Mouse (Mus musculus): ENCODE data around the gene Tbc1d24. TPM values are rescaled to one million over a fixed set of nuclear protein-coding genes. Genes with fewer than 3 reads are reported as not detected.
"Not testable (repeated sequence)": the region's sequence is repeated elsewhere in the genome, so short reads cannot be mapped to it uniquely, and the experiment has no call there.

The Tbc1d24 gene
- polyA plus RNA-seq, 1 experiment from 2014 or later: 13.3 TPM

- Histone ChIP-seq H3K9me3 (ENCODE audit: control insufficient read depth, low read length) (no peaks in the 10 kb centered on the region), H3K4me2 (peak overlapping the region; percentile 84), H3K4me1 (replicated peaks; ENCODE audit: control insufficient read depth, insufficient read depth, low read length) (peaks cover 17% of the 10 kb centered on the region), H3K4me3 (ENCODE audit: low read depth, low read length) (peak overlapping the region; percentile 75), H3K9ac (ENCODE audit: low read depth, low read length) (peak overlapping the region; percentile 85), H3K36me3 (ENCODE audit: control insufficient read depth, insufficient read depth, low read length) (no peaks in the 10 kb centered on the region), H3K27me3 (replicated peaks; ENCODE audit: control insufficient read depth, insufficient read depth, low read length) (no peaks in the 10 kb centered on the region), H3K27ac (ENCODE audit: low read depth, low read length) (peak overlapping the region; percentile 78)
- WGBS: under 1% methylated on average over 43 of the region's 43 CpGs
- ATAC-seq (replicated peaks; ENCODE audit: low FRiP score) (peak; percentile 62), DNase-seq (ENCODE audit: low spot score) (peak; percentile 67)
Observed at GRCm38 (mm10) chr17:24140845-24141424, 64.4 kb downstream of the Tbc1d24 start.

GRCm38 (mm10) chr17:24139968-24140367, 65.4 kb downstream of the Tbc1d24 start:
- Histone ChIP-seq H3K9me3 (ENCODE audit: control insufficient read depth, low read length) (no peaks in the 10 kb centered on the region), H3K4me3 (ENCODE audit: low read depth, low read length) (peak overlapping the region; percentile 75), H3K36me3 (ENCODE audit: control insufficient read depth, insufficient read depth, low read length) (no peaks in the 10 kb centered on the region), H3K27ac (ENCODE audit: low read depth, low read length) (no peak overlapping the region), H3K4me1 (replicated peaks; ENCODE audit: control insufficient read depth, insufficient read depth, low read length) (peaks cover 17% of the 10 kb centered on the region), H3K9ac (ENCODE audit: low read depth, low read length) (peak overlapping the region; percentile 85), H3K4me2 (peak overlapping the region; percentile 84), H3K27me3 (replicated peaks; ENCODE audit: control insufficient read depth, insufficient read depth, low read length) (no peaks in the 10 kb centered on the region)
- no peak for DNase-seq (ENCODE audit: low spot score)
- 87% methylated on average over 4 of the region's 4 CpGs for WGBS
- ATAC-seq (replicated peaks; ENCODE audit: low FRiP score): no peak

GRCm38 (mm10) chr17:24139256-24139655, 66.1 kb downstream of the Tbc1d24 start:
- no peaks in the 10 kb centered on the region for H3K27me3 ChIP-seq (replicated peaks; ENCODE audit: control insufficient read depth, insufficient read depth, low read length)
- H3K4me1 ChIP-seq (replicated peaks; ENCODE audit: control insufficient read depth, insufficient read depth, low read length): peaks cover 22% of the 10 kb centered on the region
- no peak overlapping the region for H3K4me3 ChIP-seq (ENCODE audit: low read depth, low read length)
- no peak overlapping the region for H3K9ac ChIP-seq (ENCODE audit: low read depth, low read length)
- H3K4me2 ChIP-seq: peak overlapping the region; percentile 84; the same call in 1 of the 2 replicates
- H3K9me3 ChIP-seq (ENCODE audit: control insufficient read depth, low read length): no peaks in the 10 kb centered on the region
- DNase-seq (ENCODE audit: low spot score): no peak
- H3K36me3 ChIP-seq (ENCODE audit: control insufficient read depth, insufficient read depth, low read length): no peaks in the 10 kb centered on the region
- no peak overlapping the region for H3K27ac ChIP-seq (ENCODE audit: low read depth, low read length)
- no peak for ATAC-seq (replicated peaks; ENCODE audit: low FRiP score)
- WGBS: 80% methylated on average over 3 of the region's 3 CpGs

GRCm38 (mm10) chr17:24137226-24137880, 68.0 kb downstream of the Tbc1d24 start:
- no peaks in the 10 kb centered on the region for H3K27me3 ChIP-seq (replicated peaks; ENCODE audit: control insufficient read depth, insufficient read depth, low read length)
- H3K9ac ChIP-seq (ENCODE audit: low read depth, low read length): no peak overlapping the region
- DNase-seq (ENCODE audit: low spot score) (no peak), ATAC-seq (replicated peaks; ENCODE audit: low FRiP score) (no peak)
- peaks cover 25% of the 10 kb centered on the region for H3K4me1 ChIP-seq (replicated peaks; ENCODE audit: control insufficient read depth, insufficient read depth, low read length)
- no peak overlapping the region for H3K27ac ChIP-seq (ENCODE audit: low read depth, low read length)
- no peak overlapping the region for H3K4me2 ChIP-seq
- H3K4me3 ChIP-seq (ENCODE audit: low read depth, low read length): no peak overlapping the region
- WGBS: 86% methylated on average over 2 of the region's 2 CpGs
- no peaks in the 10 kb centered on the region for H3K36me3 ChIP-seq (ENCODE audit: control insufficient read depth, insufficient read depth, low read length)
- H3K9me3 ChIP-seq (ENCODE audit: control insufficient read depth, low read length): no peaks in the 10 kb centered on the region

GRCm38 (mm10) chr17:24134062-24134461, 71.3 kb downstream of the Tbc1d24 start:
- H3K4me3 ChIP-seq (ENCODE audit: low read depth, low read length): no peak overlapping the region
- no peaks in the 10 kb centered on the region for H3K9me3 ChIP-seq (ENCODE audit: control insufficient read depth, low read length)
- H3K27me3 ChIP-seq (replicated peaks; ENCODE audit: control insufficient read depth, insufficient read depth, low read length): no peaks in the 10 kb centered on the region
- H3K36me3 ChIP-seq (ENCODE audit: control insufficient read depth, insufficient read depth, low read length): no peaks in the 10 kb centered on the region
- DNase-seq (ENCODE audit: low spot score) (no peak), ATAC-seq (replicated peaks; ENCODE audit: low FRiP score) (no peak)
- no peak overlapping the region for H3K9ac ChIP-seq (ENCODE audit: low read depth, low read length)
- H3K4me2 ChIP-seq: no peak overlapping the region
- H3K27ac ChIP-seq (ENCODE audit: low read depth, low read length): no peak overlapping the region
- peaks cover 8% of the 10 kb centered on the region for H3K4me1 ChIP-seq (replicated peaks; ENCODE audit: control insufficient read depth, insufficient read depth, low read length)

- ATAC-seq (replicated peaks; ENCODE audit: low FRiP score); H3K4me1 ChIP-seq (replicated peaks; ENCODE audit: control insufficient read depth, insufficient read depth, low read length); H3K36me3 ChIP-seq (ENCODE audit: control insufficient read depth, insufficient read depth, low read length); H3K27ac ChIP-seq (ENCODE audit: low read depth, low read length); H3K4me3 ChIP-seq (ENCODE audit: low read depth, low read length); H3K4me2 ChIP-seq; H3K9me3 ChIP-seq (ENCODE audit: control insufficient read depth, low read length); H3K27me3 ChIP-seq (replicated peaks; ENCODE audit: control insufficient read depth, insufficient read depth, low read length); DNase-seq (ENCODE audit: low spot score); H3K9ac ChIP-seq (ENCODE audit: low read depth, low read length): not testable (repeated sequence)
- WGBS: 83% methylated on average over 4 of the region's 4 CpGs
Observed at GRCm38 (mm10) chr17:24132919-24133318, 72.4 kb downstream of the Tbc1d24 start.

- WGBS: 80% methylated on average over 3 of the region's 3 CpGs
- no peak for DNase-seq (ENCODE audit: low spot score)
- no peaks in the 10 kb centered on the region for H3K36me3 ChIP-seq (ENCODE audit: control insufficient read depth, insufficient read depth, low read length)
- H3K9me3 ChIP-seq (ENCODE audit: control insufficient read depth, low read length): no peaks in the 10 kb centered on the region
- ATAC-seq (replicated peaks; ENCODE audit: low FRiP score): no peak; the same call in 1 of the 2 replicates
- no peak overlapping the region for H3K27ac ChIP-seq (ENCODE audit: low read depth, low read length)
- peaks cover 8% of the 10 kb centered on the region for H3K4me1 ChIP-seq (replicated peaks; ENCODE audit: control insufficient read depth, insufficient read depth, low read length)
- H3K4me3 ChIP-seq (ENCODE audit: low read depth, low read length): no peak overlapping the region
- H3K27me3 ChIP-seq (replicated peaks; ENCODE audit: control insufficient read depth, insufficient read depth, low read length): no peaks in the 10 kb centered on the region
- no peak overlapping the region for H3K4me2 ChIP-seq
- H3K9ac ChIP-seq (ENCODE audit: low read depth, low read length): no peak overlapping the region
Observed at GRCm38 (mm10) chr17:24131570-24131969, 73.8 kb downstream of the Tbc1d24 start.

- H3K36me3 ChIP-seq (ENCODE audit: control insufficient read depth, insufficient read depth, low read length); H3K4me1 ChIP-seq (replicated peaks; ENCODE audit: control insufficient read depth, insufficient read depth, low read length); H3K27ac ChIP-seq (ENCODE audit: low read depth, low read length); H3K27me3 ChIP-seq (replicated peaks; ENCODE audit: control insufficient read depth, insufficient read depth, low read length); H3K9ac ChIP-seq (ENCODE audit: low read depth, low read length); H3K4me2 ChIP-seq; H3K4me3 ChIP-seq (ENCODE audit: low read depth, low read length); H3K9me3 ChIP-seq (ENCODE audit: control insufficient read depth, low read length); DNase-seq (ENCODE audit: low spot score); ATAC-seq (replicated peaks; ENCODE audit: low FRiP score): not testable (repeated sequence)
- WGBS: 86% methylated on average over 4 of the region's 4 CpGs
Observed at GRCm38 (mm10) chr17:24129246-24129645, 76.1 kb downstream of the Tbc1d24 start.

GRCm38 (mm10) chr17:24127592-24127991, 77.8 kb downstream of the Tbc1d24 start:
- Histone ChIP-seq H3K4me1 (replicated peaks; ENCODE audit: control insufficient read depth, insufficient read depth, low read length) (no peaks in the 10 kb centered on the region), H3K9me3 (ENCODE audit: control insufficient read depth, low read length) (no peaks in the 10 kb centered on the region), H3K27me3 (replicated peaks; ENCODE audit: control insufficient read depth, insufficient read depth, low read length) (no peaks in the 10 kb centered on the region), H3K4me2 (no peak overlapping the region), H3K36me3 (ENCODE audit: control insufficient read depth, insufficient read depth, low read length) (no peaks in the 10 kb centered on the region), H3K9ac (ENCODE audit: low read depth, low read length) (no peak overlapping the region), H3K4me3 (ENCODE audit: low read depth, low read length) (no peak overlapping the region), H3K27ac (ENCODE audit: low read depth, low read length) (no peak overlapping the region)
- ATAC-seq (replicated peaks; ENCODE audit: low FRiP score) (no peak), DNase-seq (ENCODE audit: low spot score) (no peak)
- 71% methylated on average over 1 of the region's 1 CpGs for WGBS

Measured in liver, embryonic 11.5 days (tissue).